Mouse (Mus musculus): ENCODE results near the gene Plcxd2. TPM values are rescaled to one million over a fixed set of nuclear protein-coding genes. Genes with fewer than 3 reads are reported as not detected.

Gene Plcxd2
- total RNA-seq (2015) (1.7 and 1.9 TPM in 2 replicates), total RNA-seq (2017) (1.5 and 2.2 TPM in 2 replicates)

GRCm38 (mm10) chr16:46010153-46010905, at the start of gene Plcxd2:
Gene Plcxd2 (minus strand): TSS chr16:46010218.
- ATAC-seq (ENCODE audit: poor library complexity, severe bottlenecking): peak; percentile 91

GRCm38 (mm10) chr16:46046906-46047305, 36.9 kb upstream of the Plcxd2 start:
- no peak for ATAC-seq (ENCODE audit: poor library complexity, severe bottlenecking)

DNA sequence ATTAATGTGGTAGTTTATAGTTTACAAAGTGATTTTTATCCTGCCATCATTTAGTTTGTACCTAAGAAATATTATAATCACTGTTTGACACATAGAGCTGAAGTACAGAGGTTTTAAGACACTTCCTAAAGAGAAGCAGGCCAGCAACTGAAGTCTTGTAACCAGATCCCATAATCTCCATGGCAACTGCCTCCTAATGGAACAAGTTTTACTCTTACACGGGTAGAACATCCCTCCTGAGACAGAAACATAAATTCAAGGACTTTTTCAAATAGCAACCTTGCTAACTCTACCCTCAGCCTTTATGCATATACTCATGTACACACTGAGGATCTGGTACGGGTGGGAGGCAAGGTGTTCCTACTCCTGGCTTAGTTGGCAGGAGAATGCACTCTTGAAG, 26.2 kb upstream of the Plcxd2 start:
- ATAC-seq (ENCODE audit: poor library complexity, severe bottlenecking): no peak

DNA sequence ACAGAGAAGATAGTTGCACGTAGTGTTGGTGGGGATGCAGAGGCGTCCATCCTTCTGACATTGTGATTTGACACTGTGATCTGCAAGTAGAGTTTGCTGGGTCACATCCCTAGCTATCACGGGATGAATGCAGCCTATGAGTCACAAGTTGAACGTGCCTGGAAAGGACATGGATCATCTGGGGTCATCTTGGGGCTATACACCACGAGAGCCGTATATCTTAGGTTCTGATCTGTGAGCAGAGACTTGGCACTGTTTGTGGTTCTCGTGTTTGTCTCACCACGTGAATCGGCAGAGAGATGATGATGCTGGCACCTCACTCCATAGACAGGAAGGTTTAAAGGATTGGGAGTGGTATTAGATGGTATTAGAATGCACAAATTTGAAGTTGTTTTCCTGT, 23.9 kb upstream of the Plcxd2 start:
- ATAC-seq (ENCODE audit: poor library complexity, severe bottlenecking): no peak

DNA sequence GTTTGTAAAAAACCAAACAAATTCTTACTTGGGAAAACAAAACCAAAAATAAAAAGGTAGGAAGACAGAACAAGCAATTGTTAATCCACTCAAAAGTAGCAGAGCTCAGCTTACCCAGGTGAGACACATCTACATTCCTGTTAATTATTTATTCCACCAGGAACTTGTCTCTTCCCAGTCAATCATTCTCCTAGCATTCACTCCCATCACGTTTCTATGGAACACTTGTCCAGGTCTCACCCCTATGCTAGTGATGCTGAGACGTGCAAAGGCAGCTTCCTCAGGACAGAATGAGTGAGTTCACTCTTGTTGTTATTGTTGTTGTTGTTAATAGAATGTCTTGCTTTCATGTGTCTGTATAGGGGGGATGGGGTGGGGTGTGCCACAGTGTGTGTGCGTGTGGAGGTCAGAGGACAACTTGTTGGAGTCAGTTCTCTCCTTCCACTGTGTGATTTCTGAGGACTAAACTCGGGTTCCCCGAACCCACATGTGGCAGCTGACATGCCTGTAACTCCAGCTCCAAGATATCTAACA, 13.0 kb upstream of the Plcxd2 start:
- ATAC-seq (ENCODE audit: poor library complexity, severe bottlenecking): no peak

DNA sequence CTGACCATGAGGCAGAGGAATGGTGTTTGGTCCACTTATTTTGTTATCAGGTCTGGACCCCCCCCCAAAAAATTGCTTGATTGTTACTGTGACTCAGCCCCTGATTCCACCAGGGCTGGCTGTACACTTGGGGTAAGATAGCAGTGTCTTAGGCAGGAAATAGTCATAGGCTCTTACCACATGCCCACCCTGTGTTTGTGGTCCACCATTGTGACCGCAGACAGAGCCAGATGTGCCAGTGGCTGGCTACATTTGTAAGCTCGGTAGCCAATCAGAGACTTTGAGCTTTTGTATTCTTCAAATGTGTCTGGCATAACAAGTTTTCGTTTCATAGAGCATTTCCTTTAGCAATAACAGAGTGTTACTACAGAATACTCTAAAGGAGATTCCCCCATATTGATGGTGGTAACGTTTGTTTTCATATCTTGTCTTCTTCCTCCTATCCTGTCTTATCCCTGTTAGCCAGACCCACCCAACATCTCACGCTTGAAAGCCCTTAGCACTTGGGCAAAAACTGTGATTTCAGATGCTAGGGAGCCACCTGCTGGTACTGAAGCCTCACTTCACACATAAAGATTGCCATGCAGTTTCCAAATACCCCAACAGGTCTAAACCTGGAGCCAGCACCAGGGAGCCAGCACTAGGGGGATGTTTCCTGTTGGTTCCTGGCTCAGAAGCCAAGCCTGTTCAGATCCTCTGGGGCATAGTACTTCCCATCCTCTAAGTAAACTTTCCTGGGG, 12.3 kb upstream of the Plcxd2 start:
- peak; percentile 86 for ATAC-seq (ENCODE audit: poor library complexity, severe bottlenecking)

GRCm38 (mm10) chr16:46021302-46021701, 11.3 kb upstream of the Plcxd2 start:
- no peak for ATAC-seq (ENCODE audit: poor library complexity, severe bottlenecking)

GRCm38 (mm10) chr16:46020396-46020795, 10.4 kb upstream of the Plcxd2 start:
- no peak for ATAC-seq (ENCODE audit: poor library complexity, severe bottlenecking)

DNA sequence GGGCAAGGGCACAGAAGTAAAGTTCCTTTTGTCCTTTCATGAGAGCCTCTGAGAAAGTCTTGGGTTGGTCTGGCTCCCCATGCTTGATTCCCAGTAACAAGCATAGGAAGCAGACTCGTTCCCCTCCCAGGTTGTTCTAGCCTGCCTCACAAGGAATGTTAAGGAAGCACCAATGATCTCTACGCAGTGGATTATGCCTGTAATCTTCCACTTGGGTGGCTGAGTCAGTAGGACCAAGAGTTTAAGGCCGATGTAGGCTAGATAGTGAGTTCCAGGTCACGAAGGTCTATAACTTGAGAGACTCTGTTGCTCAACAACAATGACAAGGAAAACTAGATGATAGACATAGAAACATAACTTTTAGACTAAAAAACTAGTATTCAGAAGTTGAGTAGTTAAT, 9.8 kb upstream of the Plcxd2 start:
- no peak for ATAC-seq (ENCODE audit: poor library complexity, severe bottlenecking)

DNA sequence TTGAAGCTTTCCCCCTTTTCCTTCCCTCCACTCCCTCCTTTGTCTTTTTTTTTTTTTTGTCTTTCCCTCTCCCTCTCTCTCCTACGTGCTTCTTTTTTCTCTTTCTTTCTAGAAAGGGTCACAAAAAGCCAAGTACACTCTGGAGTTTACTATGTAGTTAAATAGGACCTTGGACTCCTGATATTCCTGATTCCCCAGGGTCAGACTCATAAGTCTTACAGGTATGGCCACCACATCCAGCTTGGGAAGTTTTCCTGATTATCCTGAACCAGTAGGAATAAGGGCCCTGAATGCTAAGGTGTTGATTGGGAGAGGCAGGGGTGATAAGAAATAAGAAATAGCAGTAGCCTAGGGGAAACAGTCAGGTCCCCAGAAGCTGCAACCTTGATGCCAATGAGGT, 9.3 kb upstream of the Plcxd2 start:
- no peak for ATAC-seq (ENCODE audit: poor library complexity, severe bottlenecking)

GRCm38 (mm10) chr16:46011696-46012095, 1.7 kb upstream of the Plcxd2 start:
- ATAC-seq (ENCODE audit: poor library complexity, severe bottlenecking): no peak

- ATAC-seq (ENCODE audit: poor library complexity, severe bottlenecking): peak; percentile 47
These were observed 845 bp upstream of the Plcxd2 start for GRCm38 (mm10) chr16:46010906-46011220.

DNA sequence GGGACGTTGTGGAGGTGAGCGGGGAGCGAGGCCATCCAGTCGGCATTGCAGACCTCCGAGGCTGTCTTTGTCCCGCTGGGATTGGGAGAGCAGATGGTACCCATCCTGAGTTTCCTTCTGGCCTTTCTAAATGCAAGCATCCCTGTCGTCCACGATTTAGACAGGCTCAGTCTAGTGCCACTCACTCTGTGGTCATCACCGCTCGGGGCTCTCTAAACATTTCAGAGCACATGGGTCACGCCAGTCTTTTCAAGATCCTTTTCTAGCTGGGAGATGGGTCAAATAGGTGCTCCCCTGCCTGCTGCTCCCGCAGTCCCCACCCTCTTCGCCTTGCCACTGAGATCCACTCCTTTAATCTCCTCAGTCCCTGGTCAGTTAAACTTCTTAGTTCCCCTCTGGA, 301 bp downstream of the Plcxd2 start:
- no peak for ATAC-seq (ENCODE audit: poor library complexity, severe bottlenecking)

GRCm38 (mm10) chr16:46008766-46009165, 1.3 kb downstream of the Plcxd2 start:
- no peak for ATAC-seq (ENCODE audit: poor library complexity, severe bottlenecking)

DNA sequence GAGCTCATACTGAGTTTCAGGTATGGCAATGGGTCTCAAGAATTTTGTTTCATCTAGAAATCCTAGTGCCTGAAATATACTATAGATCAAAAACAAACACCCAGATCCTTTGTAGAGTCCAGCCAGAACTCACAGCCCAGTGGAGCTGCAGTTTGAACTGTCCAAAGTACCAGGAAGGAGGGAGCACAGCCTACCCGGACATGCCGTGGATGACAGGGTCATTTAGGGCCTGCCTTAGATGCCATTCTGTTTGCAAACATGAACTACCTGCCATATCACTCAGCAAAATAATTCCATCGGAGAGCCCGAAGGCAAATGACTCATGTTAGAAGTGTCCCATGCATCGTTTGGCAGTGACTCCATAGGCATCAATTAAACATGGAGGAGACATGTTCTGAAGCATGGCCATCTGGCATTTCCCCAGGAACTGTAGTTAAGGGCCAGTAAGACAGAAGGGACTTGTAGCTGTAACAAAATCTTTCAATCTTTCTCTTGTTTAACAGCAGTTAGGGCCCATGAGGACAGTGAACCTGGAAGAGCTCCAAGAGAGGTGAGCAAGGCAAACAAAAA, 1.9 kb downstream of the Plcxd2 start:
- ATAC-seq (ENCODE audit: poor library complexity, severe bottlenecking): no peak

- no peak for ATAC-seq (ENCODE audit: poor library complexity, severe bottlenecking)
These were observed 3.8 kb downstream of the Plcxd2 start for GRCm38 (mm10) chr16:46006261-46006660.

- peak; percentile 35 for ATAC-seq (ENCODE audit: poor library complexity, severe bottlenecking)
These were observed 8.4 kb downstream of the Plcxd2 start for GRCm38 (mm10) chr16:46001550-46002166.

GRCm38 (mm10) chr16:46000976-46001375, 9.0 kb downstream of the Plcxd2 start:
- no peak for ATAC-seq (ENCODE audit: poor library complexity, severe bottlenecking)

DNA sequence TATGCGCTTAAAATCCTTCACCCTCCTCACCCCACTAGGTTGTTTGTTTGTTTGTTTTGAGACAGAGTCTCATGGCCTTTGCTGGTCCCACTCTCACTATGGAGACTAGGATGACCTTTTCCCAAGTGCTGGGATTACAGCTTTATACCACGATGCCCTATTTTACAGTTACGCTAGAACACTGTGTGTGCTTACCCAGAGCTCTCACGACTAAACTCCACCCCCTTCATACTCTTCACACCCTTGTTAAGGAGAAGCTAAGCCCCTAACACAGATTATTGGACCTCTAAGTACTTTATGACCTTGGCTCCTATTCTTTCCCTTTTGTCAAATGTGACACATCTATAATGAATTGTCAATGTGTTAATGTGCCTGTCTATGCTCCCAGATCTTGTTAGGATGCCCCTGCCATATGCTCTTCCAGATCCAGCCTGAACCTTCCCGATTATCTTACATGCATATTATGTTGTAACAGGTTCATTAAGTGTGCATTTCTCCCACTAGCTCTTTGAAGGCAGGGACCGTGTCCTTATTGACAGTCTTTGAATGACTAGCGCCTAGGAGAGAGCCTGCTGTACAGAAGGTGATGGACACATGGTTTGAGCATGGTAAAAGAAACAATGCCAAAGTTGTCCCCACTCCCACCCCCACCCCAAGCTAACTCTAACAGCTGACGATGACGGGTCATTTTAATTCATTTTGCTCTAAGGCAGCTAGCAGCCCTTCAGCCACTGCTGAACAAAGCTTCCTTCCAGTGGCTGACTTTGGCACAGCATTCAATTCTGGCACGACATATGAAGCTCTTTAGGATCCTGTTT, 10.4 kb downstream of the Plcxd2 start:
- no peak for ATAC-seq (ENCODE audit: poor library complexity, severe bottlenecking)

GRCm38 (mm10) chr16:45998231-45998630, 11.8 kb downstream of the Plcxd2 start:
- no peak for ATAC-seq (ENCODE audit: poor library complexity, severe bottlenecking)
